Mouse (Mus musculus): ENCODE data around the gene Prss28. TPM values are rescaled to one million over a fixed set of nuclear protein-coding genes. Genes with fewer than 3 reads are reported as not detected.
A peak's percentile ranks its signal among the peaks of the same experiment; 100 is the strongest.

Gene Prss28
- polyA plus RNA-seq (2016; fragmentation: Nextera tagmentation; extraction: Ambion mirVana), result not detected in 2 replicates

DNA sequence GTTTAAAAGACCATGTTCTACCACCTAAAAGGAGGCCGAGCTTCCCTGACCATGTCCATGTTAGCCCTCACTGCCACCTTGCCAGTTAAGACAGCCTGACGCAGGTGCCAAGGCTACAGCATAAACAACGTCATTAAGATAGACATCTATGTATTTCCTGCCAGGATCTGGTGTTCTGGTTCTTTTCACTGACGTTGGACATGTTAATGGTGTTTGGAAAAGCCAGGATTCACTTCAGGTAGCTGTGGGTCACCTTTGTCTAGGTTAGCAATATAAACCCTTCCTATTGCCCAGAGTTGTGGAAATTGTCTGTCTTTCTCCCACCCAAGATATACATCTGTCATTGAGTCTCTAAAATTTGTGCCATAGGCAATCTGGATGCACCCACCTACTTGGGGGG is at the start of gene Prss28:
Gene Prss28 (plus strand): TSS at position 301 of the 400 bp plus-strand sequence.
- Histone ChIP-seq H3K27ac (replicated peaks) (no peak within 1 kb of the TSS), H3K9me3 (replicated peaks) (no peaks in the 10 kb centered on the region), H3K27me3 (ENCODE audit: low read depth, poor library complexity, severe bottlenecking) (no peaks in the 10 kb centered on the region), H3K4me1 (no peaks in the 10 kb centered on the region), H3K36me3 (no peaks in the 10 kb centered on the region), H3K4me3 (no peak within 1 kb of the TSS)
- WGBS, result 88% methylated on average over 4 of the region's 4 CpGs
- no peak for DNase-seq (ENCODE audit: low spot score)

DNA sequence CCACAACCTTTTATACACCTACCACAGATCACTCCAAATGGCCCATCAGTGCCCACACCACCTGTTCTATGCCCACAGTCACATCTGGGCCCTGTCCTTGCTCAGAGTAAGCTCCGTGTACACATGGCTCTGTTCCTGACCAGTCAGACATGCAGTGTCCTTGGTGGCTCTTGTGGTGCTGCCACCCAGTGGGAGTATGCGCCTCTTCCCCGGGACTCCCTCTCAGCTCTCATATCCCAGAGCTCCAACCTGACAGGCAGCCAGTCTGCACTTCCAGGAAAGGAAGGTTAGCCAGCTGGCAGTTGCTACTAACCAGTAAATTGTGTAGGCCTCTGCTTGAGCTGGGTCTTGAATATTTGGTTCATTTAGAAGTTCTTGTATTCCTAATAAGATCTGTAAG is 44.0 kb upstream of the Prss28 start:
- peaks cover 6% of the 10 kb centered on the region for H3K4me1 ChIP-seq
- H3K27me3 ChIP-seq (ENCODE audit: low read depth, poor library complexity, severe bottlenecking), result no peaks in the 10 kb centered on the region
- no peak overlapping the region for H3K27ac ChIP-seq (replicated peaks)
- H3K4me3 ChIP-seq, result no peak overlapping the region
- H3K36me3 ChIP-seq, result peaks cover 86% of the 10 kb centered on the region
- H3K9me3 ChIP-seq (replicated peaks), result no peaks in the 10 kb centered on the region
- 82% methylated on average over 3 of the region's 3 CpGs for WGBS
- DNase-seq (ENCODE audit: low spot score), result no peak

- Histone ChIP-seq H3K4me1 (peaks cover 41% of the 10 kb centered on the region), H3K9me3 (replicated peaks) (no peaks in the 10 kb centered on the region), H3K27me3 (ENCODE audit: low read depth, poor library complexity, severe bottlenecking) (no peaks in the 10 kb centered on the region), H3K36me3 (peaks cover 62% of the 10 kb centered on the region), H3K4me3 (peak overlapping the region; percentile 99), H3K27ac (replicated peaks) (no peak overlapping the region)
- WGBS, result 87% methylated on average over 2 of the region's 2 CpGs
- no peak for DNase-seq (ENCODE audit: low spot score)
These were observed 37.6 kb upstream of the Prss28 start for GRCm38 (mm10) chr17:25270795-25271335.

DNA sequence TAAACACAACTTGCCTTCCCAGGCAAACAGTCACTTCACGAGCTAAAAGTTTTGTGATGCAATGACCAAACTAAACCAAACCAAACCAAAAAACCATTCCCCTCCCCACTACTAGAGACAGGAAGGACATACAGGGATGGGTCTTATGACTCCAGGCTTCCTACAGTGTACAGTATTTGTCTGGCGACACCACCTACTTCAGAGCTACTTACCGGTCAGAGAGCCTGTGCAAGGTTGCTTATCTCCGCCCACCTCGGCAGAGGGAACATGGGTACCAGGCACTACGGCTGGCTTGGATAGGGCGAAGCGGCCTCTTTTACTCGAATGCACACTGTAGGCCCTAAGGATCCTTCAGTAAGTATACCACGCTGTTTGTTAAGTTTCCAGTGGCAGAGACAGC is 36.1 kb upstream of the Prss28 start:
- H3K27ac ChIP-seq (replicated peaks), result peak overlapping the region; percentile 99
- H3K27me3 ChIP-seq (ENCODE audit: low read depth, poor library complexity, severe bottlenecking), result no peaks in the 10 kb centered on the region
- peak overlapping the region; percentile 99 for H3K4me3 ChIP-seq
- H3K4me1 ChIP-seq, result peaks cover 41% of the 10 kb centered on the region
- WGBS, result 1% methylated on average over 10 of the region's 10 CpGs
- DNase-seq (ENCODE audit: low spot score), result no peak
- peaks cover 47% of the 10 kb centered on the region for H3K36me3 ChIP-seq
- no peaks in the 10 kb centered on the region for H3K9me3 ChIP-seq (replicated peaks)

DNA sequence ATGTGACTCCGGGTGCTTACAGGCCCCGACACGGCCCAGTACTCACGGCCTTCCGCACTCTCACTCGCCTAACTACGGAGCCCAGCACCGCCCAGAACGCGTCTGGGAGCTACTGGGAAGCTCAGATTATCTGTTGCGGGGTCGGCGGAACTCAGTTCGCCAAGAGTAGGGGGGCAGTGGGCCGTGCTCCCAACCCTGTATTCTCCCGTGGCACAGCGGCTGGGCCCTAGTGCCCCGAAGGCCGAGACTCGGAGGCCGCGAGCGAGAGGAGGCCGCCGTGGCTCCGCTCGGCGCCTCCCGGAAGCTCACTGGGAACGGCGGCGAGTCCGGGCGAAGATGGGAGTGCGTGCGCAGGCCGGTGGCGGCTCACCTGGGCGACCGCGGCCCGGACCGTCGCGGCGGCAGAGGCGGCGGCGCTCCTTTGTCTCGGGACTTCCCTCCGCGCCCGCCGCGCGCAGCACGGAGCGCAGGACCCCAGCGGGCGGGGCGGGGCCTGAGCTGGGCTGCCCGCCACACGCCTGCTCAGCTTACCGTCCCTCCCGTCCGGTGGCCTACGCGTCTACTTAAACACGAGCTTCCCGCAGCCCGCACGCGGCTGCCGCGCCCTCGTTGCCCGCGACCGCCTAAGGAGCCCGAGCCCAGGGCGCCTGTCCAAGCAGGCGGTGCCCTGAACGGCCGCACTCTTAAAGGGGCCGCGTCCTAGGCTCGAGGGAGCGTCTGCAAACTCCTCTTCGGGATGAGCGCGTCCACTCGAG is 35.3 kb upstream of the Prss28 start:
- DNase-seq (ENCODE audit: low spot score), result peak; percentile 92
- no peaks in the 10 kb centered on the region for H3K9me3 ChIP-seq (replicated peaks)
- H3K4me3 ChIP-seq, result peak overlapping the region; percentile 99
- H3K36me3 ChIP-seq, result peaks cover 39% of the 10 kb centered on the region
- under 1% methylated on average over 92 of the region's 92 CpGs for WGBS
- H3K27me3 ChIP-seq (ENCODE audit: low read depth, poor library complexity, severe bottlenecking), result no peaks in the 10 kb centered on the region
- peaks cover 41% of the 10 kb centered on the region for H3K4me1 ChIP-seq
- H3K27ac ChIP-seq (replicated peaks), result peak overlapping the region; percentile 99

GRCm38 (mm10) chr17:25273706-25274501 is 34.5 kb upstream of the Prss28 start:
- Histone ChIP-seq H3K4me1 (peaks cover 41% of the 10 kb centered on the region), H3K9me3 (replicated peaks) (no peaks in the 10 kb centered on the region), H3K27me3 (ENCODE audit: low read depth, poor library complexity, severe bottlenecking) (no peaks in the 10 kb centered on the region), H3K4me3 (peak overlapping the region; percentile 99), H3K27ac (replicated peaks) (peak overlapping the region; percentile 99), H3K36me3 (peaks cover 31% of the 10 kb centered on the region)
- DNase-seq (ENCODE audit: low spot score), result peak; percentile 95
- under 1% methylated on average over 44 of the region's 45 CpGs for WGBS

DNA sequence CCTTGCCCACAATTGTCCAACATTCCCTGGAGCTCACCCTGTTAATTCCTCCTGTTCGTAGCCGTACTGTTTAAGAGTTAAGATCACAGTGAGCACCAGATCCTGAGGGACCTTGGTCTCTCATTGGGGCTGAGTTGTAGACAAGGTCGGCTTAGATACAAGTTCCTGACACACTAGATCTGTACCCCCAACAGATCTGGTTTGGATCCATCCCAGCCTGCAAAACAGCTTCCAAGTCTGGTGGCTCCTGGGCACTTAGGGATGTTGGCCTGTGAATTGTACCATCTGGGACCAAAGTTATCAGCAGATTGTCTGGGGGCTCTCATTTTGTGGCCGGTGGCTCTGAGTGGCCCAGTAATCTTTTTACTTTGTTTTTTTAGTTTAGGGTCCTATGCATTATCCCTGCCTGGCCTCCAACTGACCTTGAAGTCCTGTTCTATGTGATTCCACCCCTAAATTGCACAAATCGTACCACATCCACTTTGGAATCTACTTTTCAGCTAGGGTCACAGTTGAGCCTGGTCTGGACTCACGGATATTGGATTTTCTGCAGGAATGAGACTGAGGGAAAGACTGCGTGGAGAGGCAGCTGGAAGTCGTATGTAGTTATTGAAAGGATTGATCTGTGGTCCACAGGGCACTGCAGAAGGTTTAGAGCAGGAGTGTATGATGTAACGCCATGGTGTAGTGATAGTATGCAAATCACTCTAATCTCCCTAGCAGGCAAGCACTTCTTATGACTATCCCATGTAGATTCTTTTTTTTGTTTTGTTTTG is 33.7 kb upstream of the Prss28 start, which contains the start of gene Ube2i:
Gene Ube2i (minus strand): TSS at position 52 of the 776 bp plus-strand sequence.
- H3K4me3 ChIP-seq, result peak within 1 kb of the TSS; percentile 99
- WGBS, result 85% methylated on average over 9 of the region's 9 CpGs
- H3K27me3 ChIP-seq (ENCODE audit: low read depth, poor library complexity, severe bottlenecking), result no peaks in the 10 kb centered on the region
- H3K27ac ChIP-seq (replicated peaks), result peak within 1 kb of the TSS; percentile 99
- peaks cover 23% of the 10 kb centered on the region for H3K36me3 ChIP-seq
- H3K4me1 ChIP-seq, result peaks cover 32% of the 10 kb centered on the region
- DNase-seq (ENCODE audit: low spot score), result no peak
- H3K9me3 ChIP-seq (replicated peaks), result no peaks in the 10 kb centered on the region

DNA sequence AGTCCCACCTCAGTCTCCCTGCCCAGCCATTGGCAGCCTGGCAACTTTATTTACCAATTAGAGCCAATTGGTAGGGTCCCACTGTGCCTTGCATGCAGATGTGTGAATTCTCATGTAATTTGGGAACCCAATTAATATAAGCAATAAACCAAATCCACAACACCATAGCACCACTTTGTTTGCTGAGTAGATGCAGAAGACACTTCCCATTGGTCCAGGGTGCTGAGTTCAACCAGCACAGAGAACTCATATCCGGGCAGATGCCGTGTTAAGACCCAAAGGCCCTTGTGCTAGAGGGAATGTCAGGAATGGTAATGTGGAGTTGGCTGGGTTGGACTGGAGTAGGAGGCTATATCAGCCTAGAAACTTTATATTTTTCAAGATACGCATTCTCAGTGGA is 32.6 kb upstream of the Prss28 start:
- Histone ChIP-seq H3K4me3 (no peak overlapping the region), H3K27me3 (ENCODE audit: low read depth, poor library complexity, severe bottlenecking) (no peaks in the 10 kb centered on the region), H3K9me3 (replicated peaks) (no peaks in the 10 kb centered on the region), H3K27ac (replicated peaks) (no peak overlapping the region), H3K4me1 (peaks cover 23% of the 10 kb centered on the region), H3K36me3 (peaks cover 12% of the 10 kb centered on the region)
- 94% methylated on average over 3 of the region's 3 CpGs for WGBS
- no peak for DNase-seq (ENCODE audit: low spot score)

DNA sequence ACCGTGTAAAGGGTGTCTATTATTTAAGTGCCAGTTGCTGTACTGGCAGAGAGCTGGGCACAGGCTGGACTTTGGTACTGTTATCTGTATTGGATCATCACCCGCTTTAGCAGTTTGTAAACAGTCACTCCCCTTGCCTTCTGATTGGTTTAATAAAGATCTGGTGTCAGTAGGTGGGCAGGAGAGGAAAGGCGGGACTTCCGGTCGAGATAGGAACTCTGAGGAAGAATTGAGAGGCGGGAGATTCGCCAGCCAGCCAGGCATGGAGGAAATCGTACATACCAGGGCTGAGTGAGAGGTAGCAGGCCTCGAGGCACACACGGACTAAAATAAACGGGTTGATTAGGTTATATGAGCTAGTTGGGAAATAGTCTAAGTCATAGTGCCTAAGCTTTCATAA is 26.3 kb upstream of the Prss28 start:
- no peak overlapping the region for H3K27ac ChIP-seq (replicated peaks)
- no peaks in the 10 kb centered on the region for H3K36me3 ChIP-seq
- no peaks in the 10 kb centered on the region for H3K4me1 ChIP-seq
- WGBS, result 45% methylated on average over 11 of the region's 11 CpGs
- no peak for DNase-seq (ENCODE audit: low spot score)
- no peaks in the 10 kb centered on the region for H3K9me3 ChIP-seq (replicated peaks)
- H3K27me3 ChIP-seq (ENCODE audit: low read depth, poor library complexity, severe bottlenecking), result no peaks in the 10 kb centered on the region
- H3K4me3 ChIP-seq, result no peak overlapping the region

- WGBS, result 17% methylated on average over 3 of the region's 3 CpGs
- Histone ChIP-seq H3K4me1 (no peaks in the 10 kb centered on the region), H3K9me3 (replicated peaks) (no peaks in the 10 kb centered on the region), H3K27ac (replicated peaks) (no peak overlapping the region), H3K27me3 (ENCODE audit: low read depth, poor library complexity, severe bottlenecking) (no peaks in the 10 kb centered on the region), H3K36me3 (no peaks in the 10 kb centered on the region), H3K4me3 (no peak overlapping the region)
- peak; percentile 61 for DNase-seq (ENCODE audit: low spot score)
These were observed 23.4 kb upstream of the Prss28 start for GRCm38 (mm10) chr17:25285033-25285432.

DNA sequence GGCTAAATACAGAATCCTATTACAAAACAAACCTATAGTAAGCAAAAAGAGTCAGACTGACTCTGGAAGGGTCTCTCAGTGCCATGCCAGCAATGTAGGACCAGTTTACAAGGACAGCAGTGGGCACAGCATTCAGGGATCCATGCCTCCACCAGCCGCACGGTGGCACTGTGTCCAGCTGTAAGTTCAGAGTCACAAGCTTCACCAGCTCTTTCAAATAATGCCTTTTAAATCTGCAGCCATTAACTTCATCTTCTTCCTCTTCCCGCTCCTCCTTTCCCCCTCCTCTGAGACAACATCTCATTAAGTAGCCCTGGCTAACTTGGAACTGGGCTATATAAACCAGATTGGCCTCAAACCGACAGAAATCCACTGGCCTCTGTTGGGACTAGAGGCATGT is 19.6 kb upstream of the Prss28 start:
- no peaks in the 10 kb centered on the region for H3K36me3 ChIP-seq
- H3K4me1 ChIP-seq, result no peaks in the 10 kb centered on the region
- DNase-seq (ENCODE audit: low spot score), result peak; percentile 44
- no peak overlapping the region for H3K4me3 ChIP-seq
- no peaks in the 10 kb centered on the region for H3K9me3 ChIP-seq (replicated peaks)
- no peak overlapping the region for H3K27ac ChIP-seq (replicated peaks)
- H3K27me3 ChIP-seq (ENCODE audit: low read depth, poor library complexity, severe bottlenecking), result no peaks in the 10 kb centered on the region
- 29% methylated on average over 4 of the region's 4 CpGs for WGBS

GRCm38 (mm10) chr17:25290411-25290810 is 18.0 kb upstream of the Prss28 start:
- no peaks in the 10 kb centered on the region for H3K27me3 ChIP-seq (ENCODE audit: low read depth, poor library complexity, severe bottlenecking)
- H3K36me3 ChIP-seq, result no peaks in the 10 kb centered on the region
- H3K27ac ChIP-seq (replicated peaks), result no peak overlapping the region
- no peak for DNase-seq (ENCODE audit: low spot score)
- H3K4me1 ChIP-seq, result no peaks in the 10 kb centered on the region
- H3K9me3 ChIP-seq (replicated peaks), result no peaks in the 10 kb centered on the region
- no peak overlapping the region for H3K4me3 ChIP-seq
- 29% methylated on average over 4 of the region's 4 CpGs for WGBS
